Mouse (Mus musculus) olfactory bulb, adult 2 months (tissue): Measurements from ENCODE around the gene Tub.

ENCODE experiments used
- CTCF ChIP-seq: fragments of 200-500 bp; IDR thresholded peaks from 2 replicates; pipeline ENCODE4 v1.5.1; 2012; ENCODE audit warnings: low read depth, mild to moderate bottlenecking, low read length, moderate library complexity; ENCODE audit not compliant: insufficient read depth
- POLR2A ChIP-seq: fragments of 200-500 bp; IDR thresholded peaks from 2 replicates; pipeline ENCODE4 v1.6.1; 2012; ENCODE audit warnings: mild to moderate bottlenecking, low read depth, low read length, moderate library complexity; ENCODE audit not compliant: insufficient read depth

DNA sequence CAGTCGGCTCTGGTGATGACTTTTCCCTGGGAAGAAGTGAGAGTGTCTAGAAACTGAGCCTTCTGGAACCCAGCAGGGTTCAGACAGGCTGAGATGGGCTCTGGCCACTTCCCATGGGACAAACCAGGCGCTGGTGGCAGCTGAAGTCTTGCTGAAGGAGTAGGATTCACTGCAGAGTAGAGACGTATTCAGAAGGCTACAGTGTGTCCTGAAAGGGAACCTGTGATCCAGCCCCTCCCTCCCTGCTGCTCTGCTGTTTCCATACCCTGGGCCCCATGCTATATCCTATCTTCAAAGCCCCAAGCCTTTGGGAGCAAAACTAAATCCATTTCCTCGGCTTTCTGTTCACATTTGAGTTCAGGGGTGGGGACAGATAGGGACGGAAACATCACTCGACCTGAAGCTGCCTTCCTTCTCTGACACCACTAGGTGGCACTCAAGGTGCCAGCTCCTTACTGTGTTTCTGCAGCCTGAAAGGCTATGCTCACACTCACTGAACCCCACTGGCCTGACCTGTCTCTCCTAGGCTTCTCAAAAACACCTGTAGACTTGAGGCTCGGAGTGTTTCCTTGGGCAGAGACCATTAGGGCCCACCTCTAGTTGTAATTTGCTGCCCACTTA is 16.7 kb downstream of the Tub start:
- TF ChIP-seq POLR2A (no peak), CTCF (peak; percentile 40)
